Mouse (Mus musculus): ENCODE measurements around the gene Abi3.

GRCm38 (mm10) chr11:95832129-95833005 lies 9.9 kb downstream of the Abi3 start:
- TF ChIP-seq POLR2A (IDR thresholded peaks at IDR 0.05; ENCODE audit: insufficient read length, low read depth), result no peak
- TF ChIP-seq USF1 (IDR thresholded peaks at IDR 0.05; ENCODE audit: low read depth), result no peak
- no peak for TF ChIP-seq TCF3 (IDR thresholded peaks at IDR 0.05; ENCODE audit: insufficient read length, low read depth)
- no peak for TF ChIP-seq MAX (IDR thresholded peaks at IDR 0.05; ENCODE audit: low read depth)
- no peak for TF ChIP-seq CEBPB (IDR thresholded peaks at IDR 0.05; ENCODE audit: insufficient read depth, poor library complexity, severe bottlenecking)
- no peak for TF ChIP-seq POLR2AphosphoS2 (IDR thresholded peaks at IDR 0.05; ENCODE audit: insufficient read length, low read depth)
- TF ChIP-seq MYOD1 (IDR thresholded peaks at IDR 0.05; ENCODE audit: control insufficient read depth in 1 of 3, insufficient read length in 2 of 3, low read depth in 2 of 3), result no peak

Measured in myocyte (in vitro differentiated cells).